Mouse (Mus musculus) telencephalon, adult 2 months (tissue): ENCODE data around the gene Tcea3.

Experiments
- DNase-seq: peaks from one replicate; pipeline ENCODE4 v3.0.0-alpha.2; 2011; ENCODE audit warnings: low read depth, low spot score

Gene Tcea3

DNA sequence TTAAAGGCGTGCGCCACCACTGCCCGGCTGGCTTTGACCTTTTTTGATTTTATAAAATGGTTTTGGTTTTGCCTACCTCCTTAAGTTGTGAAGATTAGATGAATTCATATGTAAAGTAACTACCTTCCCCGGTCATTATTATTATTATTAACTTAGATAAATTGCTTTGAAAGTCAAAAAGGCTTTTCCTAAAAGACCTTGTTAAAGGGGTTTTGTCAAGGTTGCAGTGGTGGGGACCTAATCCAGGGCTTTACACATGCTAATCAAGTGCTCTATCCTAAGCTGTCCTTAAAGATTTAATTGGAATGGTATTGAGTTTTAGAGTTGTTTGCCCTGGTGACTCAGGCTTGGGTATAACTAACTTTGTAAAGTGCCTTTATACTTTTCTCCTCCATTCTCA is 70.1 kb downstream of the Tcea3 start:
- no peak for DNase-seq

DNA sequence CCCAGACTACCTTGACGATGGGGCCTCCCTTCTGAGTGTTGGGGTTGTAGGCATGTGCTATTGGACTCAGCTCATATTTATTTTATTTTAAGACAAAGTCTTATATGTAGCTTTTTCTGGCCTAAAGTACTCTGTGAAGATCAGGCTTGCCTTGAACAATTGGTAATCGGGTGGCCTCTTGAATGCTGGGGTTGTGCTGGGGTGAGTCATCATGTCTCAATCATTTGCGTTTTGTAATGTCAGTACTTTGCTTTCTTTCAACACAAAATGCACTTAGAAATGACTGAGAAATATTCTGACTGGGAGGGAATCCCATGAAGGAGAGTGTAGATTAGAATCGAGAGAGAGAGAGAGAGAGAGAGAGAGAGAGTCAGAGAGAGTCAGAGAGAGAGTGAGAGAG is 72.5 kb downstream of the Tcea3 start:
- DNase-seq: no peak

DNA sequence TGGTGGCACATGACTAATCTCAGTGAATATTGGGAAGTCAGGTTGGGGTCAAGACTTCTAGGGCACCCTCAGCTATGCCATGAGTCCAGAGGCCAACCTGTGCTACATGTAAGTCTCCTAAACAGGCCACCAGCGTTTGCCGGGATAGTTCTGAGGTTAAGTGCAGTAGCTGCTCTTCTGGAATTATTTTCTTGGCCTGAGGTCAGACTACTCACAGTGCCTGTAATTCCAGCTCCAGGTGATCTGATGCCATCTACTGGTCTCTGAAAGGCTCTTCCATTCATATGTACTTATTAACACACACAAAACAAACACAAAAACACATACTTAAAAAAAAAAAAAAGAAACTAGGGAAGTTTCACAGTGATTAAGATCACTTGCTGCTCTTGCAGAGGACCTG is 76.7 kb downstream of the Tcea3 start:
- DNase-seq: no peak
